Mouse (Mus musculus): ENCODE data around the gene C1qb.
A peak's percentile ranks its signal among the peaks of the same experiment; 100 is the strongest.

Gene C1qb

GRCm38 (mm10) chr4:136847166-136847565 is 38.8 kb downstream of the C1qb start:
- DNase-seq (ENCODE audit: low spot score in 2 of 2): no peak

- no peak for DNase-seq (ENCODE audit: low spot score in 2 of 2)
Observed at GRCm38 (mm10) chr4:136842802-136843201, 43.2 kb downstream of the C1qb start.

- DNase-seq (ENCODE audit: low spot score in 2 of 2): no peak
Observed at GRCm38 (mm10) chr4:136842033-136842432, 44.0 kb downstream of the C1qb start.

GRCm38 (mm10) chr4:136841056-136841455 is 44.9 kb downstream of the C1qb start:
- peak; percentile 78 to 87 for DNase-seq (ENCODE audit: low spot score in 2 of 2)

- DNase-seq (ENCODE audit: low spot score in 2 of 2): no peak
Observed at GRCm38 (mm10) chr4:136838462-136838861, 47.5 kb downstream of the C1qb start.

GRCm38 (mm10) chr4:136838026-136838425 is 48.0 kb downstream of the C1qb start:
- no peak for DNase-seq (ENCODE audit: low spot score in 2 of 2)

- no peak for DNase-seq (ENCODE audit: low spot score in 2 of 2)
Observed at GRCm38 (mm10) chr4:136836387-136836931, 49.5 kb downstream of the C1qb start.

- peak; percentile 71 to 75 for DNase-seq (ENCODE audit: low spot score in 2 of 2)
Observed at GRCm38 (mm10) chr4:136835621-136836386, 50.2 kb downstream of the C1qb start, which contains the start of gene Ephb2. Ephb2 (minus strand) TSS chr4:136835988.

- DNase-seq (ENCODE audit: low spot score in 2 of 2): no peak
Observed at GRCm38 (mm10) chr4:136834815-136835620, 51.0 kb downstream of the C1qb start.

GRCm38 (mm10) chr4:136834439-136834814 is 51.6 kb downstream of the C1qb start:
- no peak for DNase-seq (ENCODE audit: low spot score in 2 of 2)

- DNase-seq (ENCODE audit: low spot score in 2 of 2): no peak
Observed at GRCm38 (mm10) chr4:136833619-136834351, 52.2 kb downstream of the C1qb start.

- no peak for DNase-seq (ENCODE audit: low spot score in 2 of 2)
Observed at GRCm38 (mm10) chr4:136832559-136833232, 53.3 kb downstream of the C1qb start.

GRCm38 (mm10) chr4:136830272-136830823 is 55.6 kb downstream of the C1qb start:
- DNase-seq (ENCODE audit: low spot score in 2 of 2): no peak
